In genomic region chr7:98703365-98703881, GRCm38 (mm10) we compare ENCODE assay signal across 8 mouse cellular contexts. TPM values are rescaled to one million over a fixed set of nuclear protein-coding genes. Genes with fewer than 3 reads are reported as not detected.
A peak's percentile ranks its signal among the peaks of the same experiment; 100 is the strongest.
DNase-seq lines count a peak whose midpoint lies in the region; ATAC-seq and TF ChIP-seq lines count a peak whose summit lies in the region.

No protein-coding gene starts in this region.

- peak overlapping the region; percentile 98 for H3K9ac ChIP-seq in heart, embryonic 16.5 days (ENCODE audit: low read length)
- peak overlapping the region; percentile 91 for H3K9ac ChIP-seq in limb, embryonic 14.5 days (ENCODE audit: low read depth, low read length, severe bottlenecking)
- peak overlapping the region; percentile 86 for H3K9ac ChIP-seq in midbrain, postnatal 0 days (replicated peaks; ENCODE audit: low read length, poor library complexity, severe bottlenecking)

- H3K27ac ChIP-seq in embryonic facial prominence, embryonic 10.5 days (replicated peaks), result peak overlapping the region; percentile 93
- H3K27ac ChIP-seq in heart, embryonic 16.5 days (ENCODE audit: low read length), result peak overlapping the region; percentile 89
- peak overlapping the region; percentile 65 for H3K27ac ChIP-seq in limb, embryonic 14.5 days (replicated peaks; ENCODE audit: low read depth, low read length)
- H3K27ac ChIP-seq in midbrain, postnatal 0 days (ENCODE audit: low read depth, low read length), result peak overlapping the region; percentile 74

- no peak for TF ChIP-seq CTCF in midbrain, postnatal 0 days (IDR thresholded peaks at IDR 0.05)

- H3K36me3 ChIP-seq in embryonic facial prominence, embryonic 10.5 days (replicated peaks), result no peaks in the 10 kb centered on the region
- H3K36me3 ChIP-seq in heart, embryonic 16.5 days (ENCODE audit: control insufficient read depth, insufficient read depth), result no peaks in the 10 kb centered on the region
- no peaks in the 10 kb centered on the region for H3K36me3 ChIP-seq in limb, embryonic 14.5 days (ENCODE audit: control insufficient read depth, insufficient read depth, low read length)
- H3K36me3 ChIP-seq in midbrain, postnatal 0 days (ENCODE audit: insufficient read depth, low read length), result no peaks in the 10 kb centered on the region

- under 1% methylated on average over 38 of the region's 38 CpGs for WGBS in embryonic facial prominence, embryonic 10.5 days
- WGBS in heart, embryonic 16.5 days, result 0% methylated on average over 38 of the region's 38 CpGs
- WGBS in limb, embryonic 14.5 days, result under 1% methylated on average over 32 of the region's 38 CpGs
- 0% methylated on average over 38 of the region's 38 CpGs for WGBS in midbrain, postnatal 0 days

- peak overlapping the region; percentile 87 for H3K4me2 ChIP-seq in heart, embryonic 16.5 days (ENCODE audit: low read depth, low read length)
- peak overlapping the region; percentile 81 for H3K4me2 ChIP-seq in limb, embryonic 14.5 days (replicated peaks; ENCODE audit: low read depth, low read length, severe bottlenecking)
- peak overlapping the region; percentile 57 for H3K4me2 ChIP-seq in midbrain, postnatal 0 days (ENCODE audit: low read depth, low read length, poor library complexity, severe bottlenecking)

- H3K4me3 ChIP-seq in embryonic facial prominence, embryonic 10.5 days, result peak overlapping the region; percentile 86
- H3K4me3 ChIP-seq in heart, embryonic 16.5 days (ENCODE audit: low read length), result peak overlapping the region; percentile 99
- H3K4me3 ChIP-seq in limb, embryonic 14.5 days (replicated peaks; ENCODE audit: low read length), result peak overlapping the region; percentile 75
- H3K4me3 ChIP-seq in midbrain, postnatal 0 days (ENCODE audit: low read depth, low read length), result peak overlapping the region; percentile 98

- no peak for TF ChIP-seq POLR2A in limb, embryonic 14.5 days (IDR thresholded peaks at IDR 0.05; ENCODE audit: borderline replicate concordance, extremely low read depth, insufficient read depth, insufficient read length)

- no peaks in the 10 kb centered on the region for H3K9me3 ChIP-seq in embryonic facial prominence, embryonic 10.5 days
- H3K9me3 ChIP-seq in heart, embryonic 16.5 days (replicated peaks; ENCODE audit: control insufficient read depth, low read length), result no peaks in the 10 kb centered on the region
- no peaks in the 10 kb centered on the region for H3K9me3 ChIP-seq in limb, embryonic 14.5 days (ENCODE audit: control insufficient read depth, low read length)
- H3K9me3 ChIP-seq in midbrain, postnatal 0 days (ENCODE audit: low read length), result no peaks in the 10 kb centered on the region

- no peaks in the 10 kb centered on the region for H3K27me3 ChIP-seq in embryonic facial prominence, embryonic 10.5 days (replicated peaks; ENCODE audit: low read depth, poor library complexity, severe bottlenecking)
- no peaks in the 10 kb centered on the region for H3K27me3 ChIP-seq in heart, embryonic 16.5 days (ENCODE audit: control insufficient read depth, insufficient read depth, low read length)
- H3K27me3 ChIP-seq in limb, embryonic 14.5 days (ENCODE audit: control insufficient read depth, insufficient read depth, low read length), result no peaks in the 10 kb centered on the region
- no peaks in the 10 kb centered on the region for H3K27me3 ChIP-seq in midbrain, postnatal 0 days (ENCODE audit: insufficient read depth, low read length)

- ATAC-seq in heart, embryonic 16.5 days (replicated peaks; ENCODE audit: extremely low read depth, insufficient read depth, low FRiP score), result peak; percentile 11
- ATAC-seq in limb, embryonic 14.5 days (ENCODE audit: low FRiP score, low read depth), result no peak
- ATAC-seq in midbrain, postnatal 0 days (ENCODE audit: low FRiP score), result peak; percentile 32

- DNase-seq in kidney, adult 11 months, result peak; percentile 38
- no peak for DNase-seq in kidney, postnatal 25 days
- peak; percentile 43 to 48 for DNase-seq in adrenal gland, adult 18-20 months (ENCODE audit: low spot score in 2 of 2)
- DNase-seq in embryonic facial prominence, embryonic 10.5 days (ENCODE audit: low spot score), result no peak
- no peak for DNase-seq in limb, embryonic 14.5 days (ENCODE audit: low spot score)
- DNase-seq in midbrain, postnatal 0 days (ENCODE audit: low spot score), result peak; percentile 28
- DNase-seq in thymus, adult 18-20 months, result peak; percentile 42 to 56

- peaks cover 28% of the 10 kb centered on the region for H3K4me1 ChIP-seq in embryonic facial prominence, embryonic 10.5 days
- H3K4me1 ChIP-seq in heart, embryonic 16.5 days (ENCODE audit: control insufficient read depth, insufficient read depth, low read length), result peaks cover 24% of the 10 kb centered on the region
- peaks cover 23% of the 10 kb centered on the region for H3K4me1 ChIP-seq in limb, embryonic 14.5 days (ENCODE audit: control insufficient read depth, insufficient read depth, low read length)
- peaks cover 15% of the 10 kb centered on the region; the same call in 1 of the 2 replicates for H3K4me1 ChIP-seq in midbrain, postnatal 0 days (ENCODE audit: insufficient read depth, low read length)

RNA-seq across cellular contexts. Expression of gene Thap12, which starts 0.5 kb away (rescaled TPM):
- 10 to 100 TPM; 64.2 to 80.5 TPM for total RNA-seq in adrenal gland, adult 18-20 months (2021)
- 56.8 and 57.5 TPM in 2 replicates for polyA plus RNA-seq in embryonic facial prominence, embryonic 10.5 days (2016; fragmentation: Nextera tagmentation; extraction: Ambion mirVana)
- 36.6 and 40.6 TPM in 2 replicates for polyA plus RNA-seq in heart, embryonic 16.5 days (2015; fragmentation: Nextera tagmentation; extraction: Ambion mirVana)
- polyA plus RNA-seq in limb, embryonic 14.5 days (2012; rRNA removed), result 35.4 and 42.1 TPM in 2 replicates
- polyA plus RNA-seq in limb, embryonic 14.5 days (2014; fragmentation: Nextera tagmentation; extraction: Ambion mirVana), result 68.5 and 76.8 TPM in 2 replicates
- 64.2 and 67.3 TPM in 2 replicates for total RNA-seq in midbrain, postnatal 0 days (2014; rRNA removed)
- 43.0 and 49.1 TPM in 2 replicates for polyA plus RNA-seq in midbrain, postnatal 0 days (2015; fragmentation: Nextera tagmentation; extraction: Ambion mirVana)

RNA-seq across cellular contexts. Expression of gene Emsy, which starts 46.8 kb away (rescaled TPM):
- 10 to 100 TPM; 28.6 to 32.5 TPM for total RNA-seq in adrenal gland, adult 18-20 months (2021)
- polyA plus RNA-seq in embryonic facial prominence, embryonic 10.5 days (2016; fragmentation: Nextera tagmentation; extraction: Ambion mirVana), result 46.3 and 47.6 TPM in 2 replicates
- 20.5 and 22.3 TPM in 2 replicates for polyA plus RNA-seq in heart, embryonic 16.5 days (2015; fragmentation: Nextera tagmentation; extraction: Ambion mirVana)
- polyA plus RNA-seq in limb, embryonic 14.5 days (2012; rRNA removed), result 46.4 and 50.3 TPM in 2 replicates
- 32.0 and 40.9 TPM in 2 replicates for polyA plus RNA-seq in limb, embryonic 14.5 days (2014; fragmentation: Nextera tagmentation; extraction: Ambion mirVana)
- total RNA-seq in midbrain, postnatal 0 days (2014; rRNA removed), result 36.0 and 43.0 TPM in 2 replicates
- 25.8 and 26.6 TPM in 2 replicates for polyA plus RNA-seq in midbrain, postnatal 0 days (2015; fragmentation: Nextera tagmentation; extraction: Ambion mirVana)

Comparison
In these comparisons a context has a peak if more than half of its experiments do, and no peak if none do; other contexts are left out.
1. DNase-seq: peak in kidney, adult 11 months (single experiment), adrenal gland, adult 18-20 months (2 of 2), midbrain, postnatal 0 days (single experiment) and thymus, adult 18-20 months (2 of 2); none in kidney, postnatal 25 days (0 of 2), embryonic facial prominence, embryonic 10.5 days (single experiment) and limb, embryonic 14.5 days (single experiment).
2. Peak in every context shown above with its lines, with median percentiles within 50 percentile points of each other: H3K27ac ChIP-seq, H3K4me3 ChIP-seq, H3K4me2 ChIP-seq and H3K9ac ChIP-seq.